Mouse (Mus musculus) hindbrain, embryonic 11.5 days (tissue): Measurements from ENCODE around the gene Calhm1. TPM values are rescaled to one million over a fixed set of nuclear protein-coding genes. Genes with fewer than 3 reads are reported as not detected.

Experiments
- ATAC-seq: fragments of 200-750 bp; cut with Nextera tagmentation; 2 replicates; pipeline ENCODE4 v1.8.0; 2017; ENCODE audit warnings: mild to moderate bottlenecking, moderate TSS enrichment, moderate library complexity; ENCODE audit not compliant: low FRiP score
- DNase-seq: peaks from one replicate; pipeline ENCODE4 v3.0.0-alpha.2; 2015; ENCODE audit warnings: low spot score
- H3K27ac ChIP-seq: fragments of 300-500 bp; sonication (generic); 2 replicates; pipeline ENCODE4 v1.5.1; 2014; ENCODE audit warnings: mild to moderate bottlenecking, low read depth, low read length
- H3K27me3 ChIP-seq: fragments of 300-500 bp; sonication (generic); 2 replicates; pipeline ENCODE4 v1.6.1; 2014; ENCODE audit warnings: mild to moderate bottlenecking, low read length, moderate library complexity, mixed read lengths; ENCODE audit not compliant: control insufficient read depth, insufficient read depth
- H3K36me3 ChIP-seq: fragments of 300-500 bp; sonication (generic); 2 replicates; pipeline ENCODE4 v1.6.1; 2014; ENCODE audit warnings: mild to moderate bottlenecking, low read length, moderate library complexity, mixed read lengths; ENCODE audit not compliant: control insufficient read depth, insufficient read depth
- H3K4me1 ChIP-seq: fragments of 300-500 bp; sonication (generic); replicated peaks from 2 replicates; pipeline ENCODE4 v1.6.1; 2014; ENCODE audit warnings: low read length, mixed read lengths; ENCODE audit not compliant: control insufficient read depth, insufficient read depth
- H3K4me2 ChIP-seq: fragments of 300-500 bp; sonication (generic); replicated peaks from 2 replicates; pipeline ENCODE4 v1.6.1; 2014; ENCODE audit warnings: mild to moderate bottlenecking, low read depth, low read length
- H3K4me3 ChIP-seq: fragments of 300-500 bp; sonication (generic); 2 replicates; pipeline ENCODE4 v1.5.1; 2014; ENCODE audit warnings: low read depth, low read length
- H3K9ac ChIP-seq: fragments of 300-500 bp; sonication (generic); 2 replicates; pipeline ENCODE4 v1.6.1; 2014; ENCODE audit warnings: low read depth, low read length
- H3K9me3 ChIP-seq: fragments of 300-500 bp; sonication (generic); 2 replicates; pipeline ENCODE4 v1.6.1; 2016; ENCODE audit warnings: low read length; ENCODE audit not compliant: control insufficient read depth
- WGBS: fragments of 180-500 bp; shearing (Covaris S2); extraction: QIAGEN DNeasy Blood & Tissue Kit; methylation state at CpG from one replicate; pipeline ENCODE4 v1.1.7; 2014; 5-methylcytosine and 5-hydroxymethylcytosine counted together
- polyA plus RNA-seq: library from polyadenylated mRNA; unstranded; fragments of >200 nt; fragmentation: Nextera tagmentation; extraction: Ambion mirVana; gene quantifications from 2 replicates; pipeline ENCODE4 v1.2.1, GENCODE M21; 2014

Gene Calhm1
- polyA plus RNA-seq = not detected in 2 replicates

DNA sequence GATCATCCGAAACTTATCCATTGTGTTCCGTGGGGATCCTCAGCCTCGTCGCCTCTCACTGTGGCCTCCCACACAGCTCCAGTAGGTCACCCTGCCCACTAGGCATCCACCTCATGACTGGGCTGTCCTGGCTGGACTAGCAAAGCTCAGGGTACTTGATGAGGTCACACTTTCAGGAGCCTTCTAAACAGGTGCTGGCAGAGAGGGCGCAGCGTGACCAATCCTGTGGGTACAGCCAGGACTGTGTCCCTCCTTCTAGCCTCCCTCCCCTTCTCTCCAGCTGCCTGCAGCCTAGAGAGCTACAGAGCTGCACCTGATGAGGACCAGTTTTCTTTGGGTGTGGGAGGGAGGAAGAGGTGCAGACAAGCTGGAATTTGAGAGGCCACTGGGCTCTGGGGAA is at the start of gene Calhm1:
Gene Calhm1 (minus strand): TSS at position 101 of the 400 bp plus-strand sequence.
- H3K4me1 ChIP-seq = no peaks in the 10 kb centered on the region
- H3K4me3 ChIP-seq = no peak within 1 kb of the TSS
- H3K27me3 ChIP-seq = 0 out of 2 replicates have a peak, but pooled peaks cover 2% of the 10 kb centered on the region
- H3K9me3 ChIP-seq = no peaks in the 10 kb centered on the region
- no peak within 1 kb of the TSS for H3K4me2 ChIP-seq
- H3K27ac ChIP-seq = no peak within 1 kb of the TSS
- ATAC-seq (no peak), DNase-seq (no peak)
- H3K9ac ChIP-seq = no peak within 1 kb of the TSS
- H3K36me3 ChIP-seq = no peaks in the 10 kb centered on the region
- 88% methylated on average over 6 of the region's 6 CpGs for WGBS

DNA sequence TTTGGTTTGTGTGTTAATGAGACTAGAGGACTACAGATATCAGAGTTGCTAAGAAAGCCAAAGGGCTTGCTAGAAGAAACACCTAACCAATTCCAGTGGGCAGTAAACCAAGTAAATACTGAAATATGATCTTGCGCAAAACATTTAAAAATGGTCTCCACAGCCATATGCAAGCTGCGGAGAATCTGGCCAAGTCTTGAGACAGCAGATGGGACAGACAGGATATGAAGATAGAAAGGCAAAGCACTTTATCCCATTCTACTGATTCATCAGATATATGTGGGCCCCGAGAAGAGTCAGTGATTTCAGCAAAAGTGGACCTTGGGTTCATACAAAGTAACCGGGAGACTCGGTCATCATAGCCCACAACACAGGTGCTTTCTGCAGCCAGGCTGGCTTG is 48.1 kb upstream of the Calhm1 start:
- H3K4me1 ChIP-seq = 0 out of 2 replicates have a peak, but pooled peaks cover 2% of the 10 kb centered on the region
- no peaks in the 10 kb centered on the region for H3K36me3 ChIP-seq
- H3K4me3 ChIP-seq = no peak overlapping the region
- no peaks in the 10 kb centered on the region for H3K27me3 ChIP-seq
- H3K9ac ChIP-seq = no peak overlapping the region
- no peak overlapping the region for H3K4me2 ChIP-seq
- no peak for ATAC-seq
- no peaks in the 10 kb centered on the region for H3K9me3 ChIP-seq
- DNase-seq = no peak
- no peak overlapping the region for H3K27ac ChIP-seq
- WGBS = 96% methylated on average over 5 of the region's 5 CpGs

DNA sequence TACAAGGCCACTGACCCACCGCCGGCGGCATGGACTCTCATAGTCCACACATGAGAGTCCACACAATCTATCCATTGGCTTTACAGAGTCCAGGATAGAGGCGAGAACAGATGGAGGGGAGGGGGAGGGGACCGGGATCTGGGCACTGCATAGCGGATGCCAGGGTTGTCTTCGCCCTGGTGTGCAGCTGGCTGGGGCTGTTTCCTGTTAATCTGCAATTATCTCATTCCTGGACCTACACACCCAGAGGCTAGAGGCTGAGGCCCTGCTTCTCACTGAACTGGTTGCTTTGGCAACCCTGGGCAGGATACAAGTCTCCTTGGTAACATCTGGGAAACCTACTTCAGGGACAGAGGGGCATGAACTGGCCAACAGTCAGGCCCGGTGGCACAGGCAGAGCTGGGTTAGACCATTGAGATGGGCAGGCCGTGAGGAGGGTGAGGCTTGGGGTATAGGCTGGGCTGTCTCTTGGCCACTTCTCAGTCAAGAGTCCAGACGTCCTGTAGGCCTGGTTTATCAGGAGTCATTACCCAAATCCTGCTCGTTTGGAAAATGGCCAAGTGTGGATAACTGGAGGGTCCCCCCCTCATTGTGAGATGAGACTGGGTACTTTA is 44.6 kb upstream of the Calhm1 start:
- H3K4me2 ChIP-seq = no peak overlapping the region
- H3K27ac ChIP-seq = no peak overlapping the region
- 0 out of 2 replicates have a peak, but pooled peaks cover 2% of the 10 kb centered on the region for H3K4me1 ChIP-seq
- H3K9me3 ChIP-seq = no peaks in the 10 kb centered on the region
- 86% methylated on average over 11 of the region's 11 CpGs for WGBS
- H3K27me3 ChIP-seq = no peaks in the 10 kb centered on the region
- ATAC-seq (peak; percentile 45; the same call in 1 of the 2 replicates), DNase-seq (no peak)
- no peak overlapping the region for H3K9ac ChIP-seq
- H3K4me3 ChIP-seq = no peak overlapping the region
- no peaks in the 10 kb centered on the region for H3K36me3 ChIP-seq

DNA sequence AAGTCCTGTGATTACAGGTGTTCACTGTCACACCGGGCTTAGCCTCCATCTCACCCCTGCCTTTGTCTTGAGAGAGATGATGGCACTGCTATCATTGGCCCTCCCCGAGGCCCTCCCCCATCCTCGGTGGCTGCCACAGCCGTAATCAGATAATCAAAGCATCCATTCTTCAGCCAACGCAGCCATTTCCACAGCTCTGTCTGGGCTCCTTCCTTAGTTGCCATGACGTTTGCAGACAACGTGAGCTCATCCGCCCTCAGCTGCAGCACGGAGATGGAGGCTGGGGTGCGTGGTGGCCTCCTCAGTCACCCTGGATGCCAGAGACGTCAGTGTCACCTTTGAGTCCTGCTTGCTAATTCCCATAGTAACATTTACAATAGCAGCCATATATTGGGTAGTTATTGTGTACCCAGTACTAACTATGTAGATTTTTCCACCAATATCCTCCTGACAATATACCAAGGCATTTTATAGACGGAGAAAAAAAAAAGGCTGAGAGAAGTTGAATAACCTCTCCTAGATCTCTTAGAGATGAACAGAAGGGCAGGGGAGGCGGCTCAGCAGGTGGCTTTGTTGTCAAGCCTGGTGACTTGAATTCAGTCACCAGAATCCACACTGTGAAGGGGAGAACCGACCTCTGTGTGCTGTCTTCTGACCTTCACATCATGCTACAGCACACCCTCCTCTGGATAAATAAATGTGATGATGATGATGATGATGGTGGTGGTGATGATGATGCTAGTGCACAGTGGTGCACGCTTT is 42.6 kb upstream of the Calhm1 start:
- H3K27ac ChIP-seq = no peak overlapping the region
- no peaks in the 10 kb centered on the region for H3K27me3 ChIP-seq
- ATAC-seq (no peak), DNase-seq (no peak)
- no peak overlapping the region for H3K4me2 ChIP-seq
- H3K9ac ChIP-seq = no peak overlapping the region
- H3K4me1 ChIP-seq = 0 out of 2 replicates have a peak, but pooled peaks cover 2% of the 10 kb centered on the region
- no peaks in the 10 kb centered on the region for H3K36me3 ChIP-seq
- WGBS = 50% methylated on average over 15 of the region's 15 CpGs
- H3K9me3 ChIP-seq = no peaks in the 10 kb centered on the region
- no peak overlapping the region for H3K4me3 ChIP-seq

DNA sequence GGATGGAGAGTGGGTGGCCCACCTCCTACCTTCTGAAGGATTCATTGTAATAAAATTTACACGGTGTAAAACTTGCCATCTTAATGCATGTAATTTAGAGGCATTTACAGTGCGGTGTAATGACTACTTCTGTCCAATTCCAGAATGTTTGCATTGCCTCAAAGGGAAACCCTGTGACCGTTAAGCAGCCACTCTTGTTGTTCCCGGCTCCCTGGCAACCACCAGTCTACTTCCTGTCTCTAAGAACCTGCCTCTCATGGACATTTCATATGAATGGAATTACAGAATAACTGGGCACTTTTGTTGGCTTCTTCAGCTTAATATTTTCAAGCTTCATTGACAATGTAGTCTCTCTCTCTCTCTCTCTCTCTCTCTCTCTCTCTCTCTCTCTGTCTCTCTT is 40.7 kb upstream of the Calhm1 start:
- H3K4me1 ChIP-seq = peaks cover 5% of the 10 kb centered on the region; the same call in 1 of the 2 replicates
- no peaks in the 10 kb centered on the region for H3K9me3 ChIP-seq
- no peak overlapping the region for H3K4me2 ChIP-seq
- no peak for DNase-seq
- H3K27ac ChIP-seq = no peak overlapping the region
- no peak overlapping the region for H3K4me3 ChIP-seq
- H3K9ac ChIP-seq = no peak overlapping the region
- peaks cover 10% of the 10 kb centered on the region for H3K27me3 ChIP-seq
- H3K36me3 ChIP-seq = no peaks in the 10 kb centered on the region
- no peak for ATAC-seq
- WGBS = 77% methylated on average over 4 of the region's 4 CpGs

DNA sequence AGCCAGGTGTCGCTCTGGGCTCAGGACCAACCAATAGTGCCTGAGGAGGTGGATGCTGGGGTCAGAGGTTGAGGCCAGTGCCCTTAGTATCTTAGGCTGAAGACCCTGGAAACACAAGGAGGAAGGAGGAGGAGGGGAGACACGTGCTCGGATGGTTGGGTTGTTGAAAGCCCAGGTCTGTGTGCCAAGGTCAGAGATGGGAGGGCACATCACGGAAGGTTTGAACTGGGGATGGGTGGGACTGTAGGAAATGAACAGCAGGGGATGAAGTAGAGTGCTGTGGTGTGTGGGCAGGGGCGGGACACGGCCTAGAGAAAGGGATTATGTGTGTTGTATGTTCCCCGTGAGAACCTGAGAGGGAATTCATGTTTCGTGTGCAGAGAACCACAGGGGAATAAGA is 40.2 kb upstream of the Calhm1 start:
- no peak for ATAC-seq
- H3K27me3 ChIP-seq = peaks cover 16% of the 10 kb centered on the region

DNA sequence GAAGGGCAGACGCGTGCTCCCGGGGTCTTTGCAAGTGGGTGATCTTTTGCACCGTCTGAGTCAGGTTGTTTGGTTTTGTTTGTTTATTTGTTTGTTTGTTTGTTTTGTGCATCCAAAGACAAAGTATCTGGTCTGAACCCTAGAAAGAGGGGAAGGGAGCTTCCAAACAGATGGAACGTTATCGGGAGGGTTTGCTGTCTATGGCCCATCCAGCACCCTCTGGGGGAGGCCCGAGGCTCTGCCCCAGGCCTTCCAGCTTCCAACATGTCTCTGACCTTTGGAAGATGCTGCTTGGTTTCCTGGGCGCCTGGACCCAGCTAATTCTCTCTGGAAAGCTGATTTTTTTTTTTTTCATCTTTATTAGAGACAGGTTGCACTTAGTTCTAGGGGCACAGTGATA is 36.0 kb upstream of the Calhm1 start:
- no peak for DNase-seq
- H3K9ac ChIP-seq = no peak overlapping the region
- H3K36me3 ChIP-seq = no peaks in the 10 kb centered on the region
- peaks cover 31% of the 10 kb centered on the region for H3K27me3 ChIP-seq
- no peak overlapping the region for H3K27ac ChIP-seq
- no peak for ATAC-seq
- peaks cover 8% of the 10 kb centered on the region; the same call in 1 of the 2 replicates for H3K4me1 ChIP-seq
- H3K9me3 ChIP-seq = no peaks in the 10 kb centered on the region
- H3K4me3 ChIP-seq = no peak overlapping the region
- WGBS = 17% methylated on average over 8 of the region's 8 CpGs
- H3K4me2 ChIP-seq = peak overlapping the region; percentile 98; the same call in 1 of the 2 replicates

More for the DNA sequence above, 40.2 kb upstream of the Calhm1 start:
- Histone ChIP-seq H3K9me3 (no peaks in the 10 kb centered on the region), H3K4me3 (no peak overlapping the region), H3K4me1 (peaks cover 10% of the 10 kb centered on the region; the same call in 1 of the 2 replicates), H3K36me3 (no peaks in the 10 kb centered on the region), H3K4me2 (no peak overlapping the region), H3K9ac (no peak overlapping the region), H3K27ac (no peak overlapping the region)
- WGBS = 73% methylated on average over 8 of the region's 8 CpGs
- DNase-seq = no peak

DNA sequence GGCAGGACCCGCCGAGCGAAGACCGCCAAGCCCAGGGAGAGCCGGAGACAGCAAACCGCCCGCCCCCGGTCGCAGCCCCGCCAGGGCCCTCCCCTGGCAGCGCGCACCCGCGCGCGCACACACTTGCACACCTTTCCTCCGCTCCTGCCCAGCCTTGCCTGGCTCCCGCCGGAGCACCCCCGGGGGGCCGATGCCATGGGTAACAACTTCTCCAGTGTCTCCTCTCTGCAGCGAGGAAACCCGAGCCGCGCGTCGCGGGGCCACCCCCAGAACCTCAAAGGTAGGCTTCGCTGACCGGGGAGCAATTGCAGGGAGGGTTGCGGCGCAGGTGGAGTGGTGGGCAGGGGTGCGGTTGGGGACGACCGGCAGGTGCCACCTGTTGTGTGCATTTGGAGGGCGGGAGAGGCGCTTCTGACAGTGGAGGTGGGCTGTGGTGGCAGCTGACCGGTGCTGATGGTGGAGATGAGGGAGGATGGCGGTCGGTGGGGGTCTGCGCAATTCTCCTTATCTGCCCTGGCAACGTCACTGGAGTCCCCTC is 35.3 kb upstream of the Calhm1 start:
- peak overlapping the region; percentile 68 for H3K9ac ChIP-seq
- H3K36me3 ChIP-seq = no peaks in the 10 kb centered on the region
- peak overlapping the region; percentile 71 for H3K4me3 ChIP-seq
- under 1% methylated on average over 37 of the region's 42 CpGs for WGBS
- DNase-seq = peak; percentile 50
- H3K4me1 ChIP-seq = peaks cover 8% of the 10 kb centered on the region; the same call in 1 of the 2 replicates
- ATAC-seq = peak; percentile 24; the same call in 1 of the 2 replicates
- H3K27me3 ChIP-seq = peaks cover 31% of the 10 kb centered on the region
- H3K27ac ChIP-seq = 0 out of 2 replicates have a peak overlapping the region, but pooled peaks have one; percentile 24
- H3K9me3 ChIP-seq = no peaks in the 10 kb centered on the region
- H3K4me2 ChIP-seq = peak overlapping the region; percentile 98
